Mouse (Mus musculus) midbrain, embryonic 13.5 days (tissue): Measurements from ENCODE around the gene Nav3. TPM values are rescaled to one million over a fixed set of nuclear protein-coding genes. Genes with fewer than 3 reads are reported as not detected.

Source experiments
- ATAC-seq: fragments of 200-750 bp; cut with Nextera tagmentation; 2 replicates; pipeline ENCODE4 v1.8.0; 2017; ENCODE audit warnings: mild to moderate bottlenecking, moderate TSS enrichment, moderate library complexity
- H3K27ac ChIP-seq: fragments of 300-500 bp; sonication (generic); 2 replicates; pipeline ENCODE4 v1.5.1; 2015; ENCODE audit warnings: inconsistent platforms, mild to moderate bottlenecking, moderate library complexity
- H3K27me3 ChIP-seq: fragments of 300-500 bp; sonication (generic); 2 replicates; pipeline ENCODE4 v1.6.1; 2015; ENCODE audit warnings: mild to moderate bottlenecking, inconsistent platforms
- H3K36me3 ChIP-seq: fragments of 300-500 bp; sonication (generic); 2 replicates; pipeline ENCODE4 v1.6.1; 2015; ENCODE audit warnings: mild to moderate bottlenecking, inconsistent platforms
- H3K4me1 ChIP-seq: fragments of 300-500 bp; sonication (generic); replicated peaks from 2 replicates; pipeline ENCODE4 v1.6.1; 2015; ENCODE audit warnings: inconsistent platforms
- H3K4me2 ChIP-seq: fragments of 300-500 bp; sonication (generic); replicated peaks from 2 replicates; pipeline ENCODE4 v1.6.1; 2015; ENCODE audit warnings: moderate library complexity, mild to moderate bottlenecking, inconsistent platforms
- H3K4me3 ChIP-seq: fragments of 300-500 bp; sonication (generic); replicated peaks from 2 replicates; pipeline ENCODE4 v1.5.1; 2015; ENCODE audit warnings: mild to moderate bottlenecking, inconsistent platforms
- H3K9ac ChIP-seq: fragments of 300-500 bp; sonication (generic); replicated peaks from 2 replicates; pipeline ENCODE4 v1.6.1; 2015; ENCODE audit warnings: mild to moderate bottlenecking, inconsistent platforms
- H3K9me3 ChIP-seq: fragments of 300-500 bp; sonication (generic); 2 replicates; pipeline ENCODE4 v1.6.1; 2016; ENCODE audit warnings: mild to moderate bottlenecking, inconsistent platforms
- WGBS: fragments of 180-500 bp; shearing (Covaris S2); methylation state at CpG from one replicate; pipeline ENCODE4 v1.1.7; 2015; 5-methylcytosine and 5-hydroxymethylcytosine counted together
- polyA plus RNA-seq: library from polyadenylated mRNA; unstranded; fragments of >200 nt; fragmentation: Nextera tagmentation; extraction: Ambion mirVana; gene quantifications from 2 replicates; pipeline ENCODE4 v1.2.1, GENCODE M21; 2015

Gene Nav3
- polyA plus RNA-seq, 1 experiment from 2014 or later = 20.2 TPM

DNA sequence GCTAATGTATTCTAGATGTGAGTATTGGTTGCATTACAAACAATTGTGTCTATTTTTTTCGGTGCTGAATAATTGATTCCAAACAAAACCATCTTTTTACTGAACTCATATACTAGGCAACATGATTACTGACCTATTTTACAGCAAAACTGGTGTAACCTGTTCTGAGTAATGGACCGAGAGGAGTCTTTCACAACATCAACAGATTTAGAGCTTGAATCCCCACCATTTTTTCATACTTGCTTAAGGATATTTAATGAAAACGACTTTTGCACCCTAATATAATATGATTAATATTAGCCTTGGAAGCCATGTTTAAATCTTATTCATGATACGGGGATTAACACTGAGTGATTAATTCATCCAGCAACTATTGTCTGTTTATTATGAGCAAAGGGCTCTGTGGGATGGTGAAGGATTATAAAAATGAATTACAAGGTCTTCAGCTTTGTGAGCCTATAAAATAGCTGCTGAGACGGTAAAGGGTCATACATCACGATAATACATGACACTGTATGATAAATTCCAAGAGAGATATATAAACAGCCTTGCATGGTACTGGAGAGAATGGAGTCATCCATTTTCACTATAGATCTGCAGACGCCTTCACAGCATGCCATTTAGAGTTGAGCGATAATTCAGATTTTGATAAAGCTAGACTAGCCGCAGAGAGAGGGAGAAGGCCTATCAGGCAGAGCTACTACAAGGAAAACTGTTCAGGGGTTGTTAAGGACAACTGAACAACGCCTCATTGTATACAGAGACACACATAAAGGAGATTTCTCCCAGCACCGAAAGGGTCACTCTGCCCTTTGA, 567.4 kb downstream of the Nav3 start:
- no peak overlapping the region for H3K4me3 ChIP-seq
- H3K27me3 ChIP-seq = no peaks in the 10 kb centered on the region
- H3K4me2 ChIP-seq = no peak overlapping the region
- ATAC-seq = peak; percentile 55; the same call in 1 of the 2 replicates
- H3K27ac ChIP-seq = no peak overlapping the region
- H3K4me1 ChIP-seq = peaks cover 4% of the 10 kb centered on the region; the same call in 1 of the 2 replicates
- no peak overlapping the region for H3K9ac ChIP-seq
- H3K36me3 ChIP-seq = no peaks in the 10 kb centered on the region
- whole genome bisulfite sequencing = 66% methylated on average over 11 of the region's 11 CpGs
- H3K9me3 ChIP-seq = no peaks in the 10 kb centered on the region

DNA sequence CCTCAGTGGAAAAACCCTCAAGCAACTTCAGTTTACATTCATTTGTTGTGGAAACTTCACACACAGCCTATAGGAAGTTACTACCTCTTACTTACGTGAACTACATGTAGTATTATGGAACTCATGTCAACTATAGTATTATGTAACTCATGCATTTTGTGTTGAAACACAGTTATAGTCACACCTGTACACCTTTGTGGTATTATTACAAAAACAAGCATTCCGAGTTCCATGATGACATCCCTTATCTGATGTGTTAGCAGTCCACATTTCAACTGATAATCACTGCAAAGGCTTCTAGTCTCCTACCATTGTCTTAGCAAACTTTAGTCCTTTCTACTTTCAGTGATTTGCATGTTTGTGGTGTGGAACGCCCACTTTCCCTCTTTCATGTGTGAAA, 568.8 kb downstream of the Nav3 start:
- 87% methylated on average over 3 of the region's 3 CpGs for WGBS
- Histone ChIP-seq H3K36me3 (no peaks in the 10 kb centered on the region), H3K9ac (no peak overlapping the region), H3K9me3 (no peaks in the 10 kb centered on the region), H3K27ac (no peak overlapping the region), H3K4me2 (no peak overlapping the region), H3K4me1 (peaks cover 4% of the 10 kb centered on the region; the same call in 1 of the 2 replicates), H3K4me3 (no peak overlapping the region), H3K27me3 (no peaks in the 10 kb centered on the region)
- no peak for ATAC-seq

GRCm38 (mm10) chr10:109876107-109876506, 579.9 kb downstream of the Nav3 start:
- H3K4me1 ChIP-seq = peaks cover 4% of the 10 kb centered on the region; the same call in 1 of the 2 replicates
- no peak for ATAC-seq
- no peaks in the 10 kb centered on the region for H3K27me3 ChIP-seq
- no peaks in the 10 kb centered on the region for H3K36me3 ChIP-seq
- H3K4me2 ChIP-seq = no peak overlapping the region
- H3K9me3 ChIP-seq = no peaks in the 10 kb centered on the region
- H3K9ac ChIP-seq = no peak overlapping the region
- no peak overlapping the region for H3K27ac ChIP-seq
- no peak overlapping the region for H3K4me3 ChIP-seq
- WGBS = 95% methylated on average over 4 of the region's 4 CpGs

GRCm38 (mm10) chr10:109875312-109875830, 580.6 kb downstream of the Nav3 start:
- Histone ChIP-seq H3K4me1 (peaks cover 4% of the 10 kb centered on the region; the same call in 1 of the 2 replicates), H3K27ac (no peak overlapping the region), H3K27me3 (no peaks in the 10 kb centered on the region), H3K4me3 (no peak overlapping the region), H3K4me2 (no peak overlapping the region), H3K9me3 (no peaks in the 10 kb centered on the region), H3K9ac (no peak overlapping the region), H3K36me3 (no peaks in the 10 kb centered on the region)
- no peak for ATAC-seq

DNA sequence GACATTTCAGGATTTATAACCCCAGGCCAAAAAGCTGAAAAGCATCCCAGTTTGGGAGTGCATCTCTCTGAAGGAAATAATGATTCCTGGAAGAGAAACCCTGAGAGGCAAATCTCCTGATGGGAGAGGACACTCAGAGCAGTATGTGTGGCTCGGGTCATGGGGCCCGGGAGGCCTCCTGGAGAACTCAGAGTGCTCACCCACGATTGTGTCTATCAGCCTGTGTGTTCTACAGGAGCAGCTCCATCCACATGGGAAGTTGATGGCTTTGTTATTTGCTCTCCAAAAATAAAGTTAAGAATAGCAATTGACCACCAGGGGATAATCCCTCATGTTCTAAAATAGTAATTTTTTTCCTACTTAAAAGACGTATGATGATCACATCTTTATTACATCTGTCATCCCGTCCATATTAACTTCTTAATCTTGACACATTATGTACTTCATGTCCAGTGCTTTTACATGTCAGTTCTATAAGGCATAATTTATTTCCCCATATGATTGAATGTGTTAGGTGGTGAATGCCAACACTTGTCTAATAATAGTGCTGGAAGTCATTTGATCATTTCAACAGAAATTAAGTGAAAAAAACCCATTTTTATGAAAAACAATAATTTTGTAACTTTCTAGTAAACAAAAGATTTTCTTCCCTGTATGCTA, 581.2 kb downstream of the Nav3 start:
- H3K27ac ChIP-seq = no peak overlapping the region
- no peak overlapping the region for H3K9ac ChIP-seq
- WGBS = 66% methylated on average over 5 of the region's 5 CpGs
- ATAC-seq = no peak
- no peaks in the 10 kb centered on the region for H3K36me3 ChIP-seq
- no peaks in the 10 kb centered on the region for H3K27me3 ChIP-seq
- H3K9me3 ChIP-seq = no peaks in the 10 kb centered on the region
- peaks cover 4% of the 10 kb centered on the region; the same call in 1 of the 2 replicates for H3K4me1 ChIP-seq
- no peak overlapping the region for H3K4me3 ChIP-seq
- no peak overlapping the region for H3K4me2 ChIP-seq

DNA sequence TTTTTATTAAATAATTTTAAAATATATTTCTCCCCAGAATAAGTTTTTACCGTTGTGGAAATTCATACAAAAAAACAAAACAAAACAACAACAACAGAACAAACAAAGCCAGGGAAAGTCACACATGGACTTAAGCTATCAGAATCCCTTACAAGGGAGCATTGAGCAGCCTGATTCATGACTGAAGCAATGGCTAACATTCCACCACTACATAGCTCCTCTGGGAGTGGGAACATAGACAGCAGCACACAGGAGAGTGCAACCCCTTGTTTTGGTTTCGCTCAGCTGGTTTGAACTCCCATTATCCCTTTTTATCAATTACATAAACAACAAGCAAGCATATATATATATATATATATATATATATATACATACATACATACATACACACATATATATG, 589.9 kb downstream of the Nav3 start:
- Histone ChIP-seq H3K4me1 (0 out of 2 replicates have a peak, but pooled peaks cover 4% of the 10 kb centered on the region), H3K9me3 (no peaks in the 10 kb centered on the region), H3K4me3 (no peak overlapping the region), H3K9ac (no peak overlapping the region), H3K36me3 (no peaks in the 10 kb centered on the region), H3K4me2 (no peak overlapping the region), H3K27me3 (no peaks in the 10 kb centered on the region), H3K27ac (no peak overlapping the region)
- no peak for ATAC-seq
- 92% methylated on average over 2 of the region's 2 CpGs for WGBS

GRCm38 (mm10) chr10:109865391-109865790, 590.6 kb downstream of the Nav3 start:
- Histone ChIP-seq H3K27me3 (no peaks in the 10 kb centered on the region), H3K9me3 (no peaks in the 10 kb centered on the region), H3K4me1 (0 out of 2 replicates have a peak, but pooled peaks cover 4% of the 10 kb centered on the region), H3K9ac (no peak overlapping the region), H3K27ac (no peak overlapping the region), H3K36me3 (no peaks in the 10 kb centered on the region), H3K4me3 (no peak overlapping the region), H3K4me2 (no peak overlapping the region)
- WGBS = 66% methylated on average over 1 of the region's 2 CpGs
- no peak for ATAC-seq

DNA sequence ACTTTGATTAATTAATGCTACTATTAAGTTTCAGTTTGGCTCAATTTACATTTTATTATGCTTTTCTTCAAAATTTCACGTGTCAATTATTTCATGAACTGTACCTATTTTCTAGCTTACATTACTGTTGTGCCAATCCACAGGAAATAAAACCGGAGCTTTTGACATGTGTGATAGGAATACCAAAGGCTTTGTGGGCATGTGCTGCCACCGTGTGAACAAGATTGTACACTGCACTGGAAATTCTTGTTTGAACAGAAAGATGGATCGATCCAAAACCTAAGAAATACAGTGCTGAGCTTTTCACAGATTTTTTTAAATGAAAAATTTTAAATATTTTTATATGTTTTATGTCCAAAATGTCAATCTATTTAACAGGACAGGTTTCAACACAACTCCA, 591.3 kb downstream of the Nav3 start:
- Histone ChIP-seq H3K36me3 (no peaks in the 10 kb centered on the region), H3K27me3 (no peaks in the 10 kb centered on the region), H3K9me3 (no peaks in the 10 kb centered on the region), H3K4me2 (no peak overlapping the region), H3K4me1 (0 out of 2 replicates have a peak, but pooled peaks cover 4% of the 10 kb centered on the region), H3K4me3 (no peak overlapping the region), H3K27ac (no peak overlapping the region), H3K9ac (no peak overlapping the region)
- 14% methylated on average over 4 of the region's 4 CpGs for WGBS
- peak; percentile 78 for ATAC-seq

- H3K4me1 ChIP-seq = 0 out of 2 replicates have a peak, but pooled peaks cover 4% of the 10 kb centered on the region
- no peaks in the 10 kb centered on the region for H3K27me3 ChIP-seq
- ATAC-seq = 0 out of 2 replicates have a peak, but pooled peaks have one; percentile 18
- no peaks in the 10 kb centered on the region for H3K9me3 ChIP-seq
- H3K9ac ChIP-seq = no peak overlapping the region
- no peak overlapping the region for H3K27ac ChIP-seq
- no peaks in the 10 kb centered on the region for H3K36me3 ChIP-seq
- WGBS = 55% methylated on average over 2 of the region's 2 CpGs
- H3K4me3 ChIP-seq = no peak overlapping the region
- no peak overlapping the region for H3K4me2 ChIP-seq
Observed at GRCm38 (mm10) chr10:109861275-109861674, 594.7 kb downstream of the Nav3 start.

DNA sequence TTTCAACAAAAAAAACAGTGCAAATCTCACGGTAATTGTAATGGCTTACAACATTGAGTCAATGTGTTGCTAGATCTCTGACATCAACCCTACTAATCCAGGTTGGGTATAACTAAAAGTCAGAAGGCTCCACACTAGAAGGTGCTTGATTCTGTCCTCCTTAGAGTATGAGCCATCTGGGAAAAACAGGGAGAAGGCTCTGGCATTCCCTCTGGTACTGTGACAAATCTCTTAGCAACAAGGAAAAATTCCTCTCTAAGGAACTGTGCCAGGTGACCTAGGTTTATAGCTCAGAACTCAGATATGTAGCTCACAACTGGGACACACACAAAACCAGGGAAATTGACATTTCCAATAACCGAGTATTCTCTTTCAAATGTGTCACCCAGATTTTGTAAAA, 597.4 kb downstream of the Nav3 start:
- Histone ChIP-seq H3K4me3 (no peak overlapping the region), H3K36me3 (no peaks in the 10 kb centered on the region), H3K9ac (no peak overlapping the region), H3K27me3 (no peaks in the 10 kb centered on the region), H3K9me3 (no peaks in the 10 kb centered on the region), H3K4me1 (no peaks in the 10 kb centered on the region), H3K4me2 (no peak overlapping the region), H3K27ac (no peak overlapping the region)
- WGBS = 82% methylated on average over 2 of the region's 2 CpGs
- ATAC-seq = no peak

- Histone ChIP-seq H3K27me3 (no peaks in the 10 kb centered on the region), H3K36me3 (peaks cover 9% of the 10 kb centered on the region), H3K4me2 (no peak overlapping the region), H3K9ac (no peak overlapping the region), H3K27ac (no peak overlapping the region), H3K4me1 (no peaks in the 10 kb centered on the region), H3K4me3 (no peak overlapping the region), H3K9me3 (no peaks in the 10 kb centered on the region)
- ATAC-seq = no peak
- 49% methylated on average over 7 of the region's 7 CpGs for WGBS
Observed at GRCm38 (mm10) chr10:109852392-109852791, 603.6 kb downstream of the Nav3 start.

GRCm38 (mm10) chr10:109847631-109848030, 608.4 kb downstream of the Nav3 start:
- no peak for ATAC-seq
- Histone ChIP-seq H3K4me2 (no peak overlapping the region), H3K36me3 (peaks cover 5% of the 10 kb centered on the region), H3K4me1 (no peaks in the 10 kb centered on the region), H3K9me3 (no peaks in the 10 kb centered on the region), H3K27me3 (no peaks in the 10 kb centered on the region), H3K9ac (no peak overlapping the region), H3K4me3 (no peak overlapping the region), H3K27ac (no peak overlapping the region)
- 84% methylated on average over 4 of the region's 4 CpGs for WGBS
